Comparison of ENCODE assay signal across 17 mouse cellular contexts in genomic region chr1:120601253-120601836, GRCm38 (mm10). TPM values are rescaled to one million over a fixed set of nuclear protein-coding genes. Genes with fewer than 3 reads are reported as not detected.
DNase-seq lines count a peak whose midpoint lies in the region; ATAC-seq lines count a peak whose summit lies in the region.
"Had no signal": no experiment of that assay in that cellular context is flagged by ENCODE, and none has a peak within 500 bp of the region (broad histone marks: within the 10 kb centered on the region; RNA-seq: fewer than 3 reads in every experiment).

No protein-coding gene starts in this region.

- no peaks in the 10 kb centered on the region for H3K4me1 ChIP-seq in brown adipose tissue, adult 24 weeks (ENCODE audit: control insufficient read depth, insufficient read depth, insufficient read length, low read length)
- no peaks in the 10 kb centered on the region for H3K4me1 ChIP-seq in hindbrain, embryonic 14.5 days (replicated peaks; ENCODE audit: control insufficient read depth, insufficient read depth, low read length)
- H3K4me1 ChIP-seq in midbrain, embryonic 12.5 days = peaks cover 20% of the 10 kb centered on the region

- H3K27ac ChIP-seq in brown adipose tissue, adult 24 weeks (replicated peaks; ENCODE audit: low read depth, low read length) = no peak overlapping the region
- no peak overlapping the region for H3K27ac ChIP-seq in hindbrain, embryonic 14.5 days
- peak overlapping the region; percentile 70 for H3K27ac ChIP-seq in midbrain, embryonic 12.5 days (replicated peaks)
- H3K27ac ChIP-seq: heart, embryonic 13.5 days had no signal

- no peaks in the 10 kb centered on the region for H3K9me3 ChIP-seq in hindbrain, embryonic 14.5 days (ENCODE audit: control insufficient read depth, low read length)
- no peaks in the 10 kb centered on the region for H3K9me3 ChIP-seq in midbrain, embryonic 12.5 days
- H3K9me3 ChIP-seq: heart, embryonic 13.5 days had no signal

- peak overlapping the region; percentile 58; the same call in 1 of the 2 replicates for H3K4me3 ChIP-seq in brown adipose tissue, adult 24 weeks (ENCODE audit: insufficient read depth, low read depth, low read length)
- H3K4me3 ChIP-seq in hindbrain, embryonic 14.5 days (replicated peaks; ENCODE audit: low read length) = peak overlapping the region; percentile 39
- peak overlapping the region; percentile 62 for H3K4me3 ChIP-seq in midbrain, embryonic 12.5 days

- H3K9ac ChIP-seq in hindbrain, embryonic 14.5 days = peak overlapping the region; percentile 41
- peak overlapping the region; percentile 50 for H3K9ac ChIP-seq in midbrain, embryonic 12.5 days (replicated peaks)

- peak overlapping the region; percentile 56 for H3K4me2 ChIP-seq in hindbrain, embryonic 14.5 days (replicated peaks)
- H3K4me2 ChIP-seq in midbrain, embryonic 12.5 days (replicated peaks) = peak overlapping the region; percentile 77

- H3K36me3 ChIP-seq in hindbrain, embryonic 14.5 days (replicated peaks; ENCODE audit: control insufficient read depth, insufficient read depth) = no peaks in the 10 kb centered on the region
- H3K36me3 ChIP-seq in midbrain, embryonic 12.5 days = no peaks in the 10 kb centered on the region
- H3K36me3 ChIP-seq: heart, embryonic 13.5 days had no signal

- peaks cover 85% of the 10 kb centered on the region for H3K27me3 ChIP-seq in hindbrain, embryonic 14.5 days (ENCODE audit: control insufficient read depth, insufficient read depth, low read length)
- H3K27me3 ChIP-seq in midbrain, embryonic 12.5 days = peaks cover 96% of the 10 kb centered on the region

- DNase-seq in NIH3T3 (ENCODE audit: low read depth) = peak; percentile 49
- DNase-seq in hindbrain, embryonic 14.5 days (ENCODE audit: low spot score) = no peak
- no peak for DNase-seq in right cerebral cortex, postnatal 10 days (ENCODE audit: low spot score in 2 of 2)
- no peak for DNase-seq in kidney, postnatal 25 days
- no peak for DNase-seq in adrenal gland, postnatal 14 days
- no peak for DNase-seq in kidney, postnatal 10 days
- DNase-seq: right cerebral cortex, adult 18-20 months; thymus, adult 18-20 months had no signal

- 3% methylated on average over 16 of the region's 16 CpGs for WGBS in hindbrain, embryonic 14.5 days
- 2% methylated on average over 16 of the region's 16 CpGs for WGBS in midbrain, embryonic 12.5 days

- no peak for ATAC-seq in hindbrain, embryonic 14.5 days (ENCODE audit: low FRiP score)
- ATAC-seq in midbrain, embryonic 12.5 days (ENCODE audit: low FRiP score, low read depth) = no peak
- ATAC-seq: inflammation-experienced regulatory T-cells, adult 6 months; lung, postnatal 0 days; Patski had no signal

RNA-seq across cellular contexts. Expression of gene En1, which starts 0.9 kb away (rescaled TPM):
- polyA plus RNA-seq in brown adipose tissue, adult 24 weeks (2012; ENCODE audit: insufficient read depth, insufficient read length, missing spikeins) = 0.58 and 0.91 TPM in 2 replicates
- polyA plus RNA-seq in hindbrain, embryonic 14.5 days (2014; fragmentation: Nextera tagmentation; extraction: Ambion mirVana) = 2.7 and 6.2 TPM in 2 replicates
- polyA plus RNA-seq in midbrain, embryonic 12.5 days (2016; fragmentation: Nextera tagmentation; extraction: Ambion mirVana) = 7.3 and 10.3 TPM in 2 replicates
- not detected in 2 replicates for total RNA-seq in adrenal gland, postnatal 14 days (2021)
- total RNA-seq: adrenal gland, adult 18-20 months; common myeloid progenitor, adult 5-6 weeks; liver, adult 2 months had no signal
- polyA plus RNA-seq: heart, embryonic 13.5 days; inflammation-experienced regulatory T-cells, adult 6 months; liver, adult 2 months; lung, postnatal 0 days; Patski had no signal
